Mouse (Mus musculus) midbrain, embryonic 13.5 days (tissue): Measurements from ENCODE around the gene Gm49510. TPM values are rescaled to one million over a fixed set of nuclear protein-coding genes. Genes with fewer than 3 reads are reported as not detected.

ENCODE experiments used
- ATAC-seq: fragments of 200-750 bp; cut with Nextera tagmentation; 2 replicates; pipeline ENCODE4 v1.8.0; 2017; ENCODE audit warnings: mild to moderate bottlenecking, moderate TSS enrichment, moderate library complexity
- H3K27ac ChIP-seq: fragments of 300-500 bp; sonication (generic); 2 replicates; pipeline ENCODE4 v1.5.1; 2015; ENCODE audit warnings: inconsistent platforms, mild to moderate bottlenecking, moderate library complexity
- H3K27me3 ChIP-seq: fragments of 300-500 bp; sonication (generic); 2 replicates; pipeline ENCODE4 v1.6.1; 2015; ENCODE audit warnings: mild to moderate bottlenecking, inconsistent platforms
- H3K36me3 ChIP-seq: fragments of 300-500 bp; sonication (generic); 2 replicates; pipeline ENCODE4 v1.6.1; 2015; ENCODE audit warnings: mild to moderate bottlenecking, inconsistent platforms
- H3K4me1 ChIP-seq: fragments of 300-500 bp; sonication (generic); replicated peaks from 2 replicates; pipeline ENCODE4 v1.6.1; 2015; ENCODE audit warnings: inconsistent platforms
- H3K4me2 ChIP-seq: fragments of 300-500 bp; sonication (generic); replicated peaks from 2 replicates; pipeline ENCODE4 v1.6.1; 2015; ENCODE audit warnings: moderate library complexity, mild to moderate bottlenecking, inconsistent platforms
- H3K4me3 ChIP-seq: fragments of 300-500 bp; sonication (generic); replicated peaks from 2 replicates; pipeline ENCODE4 v1.5.1; 2015; ENCODE audit warnings: mild to moderate bottlenecking, inconsistent platforms
- H3K9ac ChIP-seq: fragments of 300-500 bp; sonication (generic); replicated peaks from 2 replicates; pipeline ENCODE4 v1.6.1; 2015; ENCODE audit warnings: mild to moderate bottlenecking, inconsistent platforms
- H3K9me3 ChIP-seq: fragments of 300-500 bp; sonication (generic); 2 replicates; pipeline ENCODE4 v1.6.1; 2016; ENCODE audit warnings: mild to moderate bottlenecking, inconsistent platforms
- WGBS: fragments of 180-500 bp; shearing (Covaris S2); methylation state at CpG from one replicate; pipeline ENCODE4 v1.1.7; 2015; 5-methylcytosine and 5-hydroxymethylcytosine counted together
- polyA plus RNA-seq: library from polyadenylated mRNA; unstranded; fragments of >200 nt; fragmentation: Nextera tagmentation; extraction: Ambion mirVana; gene quantifications from 2 replicates; pipeline ENCODE4 v1.2.1, GENCODE M21; 2015

Gm49510 gene
- polyA plus RNA-seq, 1 experiment from 2014 or later = 0.12 TPM

GRCm38 (mm10) chr15:78934784-78935320 lies 35.4 kb downstream of the Gm49510 start, which contains the start of gene Nol12:
Gene Nol12 (plus strand): TSS chr15:78934933.
- peak; percentile 92 for ATAC-seq
- Histone ChIP-seq H3K4me1 (peaks cover 17% of the 10 kb centered on the region), H3K27me3 (no peaks in the 10 kb centered on the region), H3K27ac (peak within 1 kb of the TSS; percentile 87), H3K4me3 (peak within 1 kb of the TSS; percentile 75), H3K36me3 (peaks cover 30% of the 10 kb centered on the region), H3K4me2 (peak within 1 kb of the TSS; percentile 75), H3K9me3 (no peaks in the 10 kb centered on the region), H3K9ac (peak within 1 kb of the TSS; percentile 75)
- WGBS = under 1% methylated on average over 42 of the region's 42 CpGs

GRCm38 (mm10) chr15:78936403-78936802 lies 36.9 kb downstream of the Gm49510 start:
- no peak overlapping the region for H3K4me3 ChIP-seq

GRCm38 (mm10) chr15:78937311-78937710 lies 37.8 kb downstream of the Gm49510 start:
- no peak overlapping the region for H3K27ac ChIP-seq
- H3K9ac ChIP-seq = no peak overlapping the region
- no peak overlapping the region for H3K4me3 ChIP-seq
- peaks cover 52% of the 10 kb centered on the region for H3K36me3 ChIP-seq
- H3K4me1 ChIP-seq = peaks cover 18% of the 10 kb centered on the region
- ATAC-seq = no peak
- no peaks in the 10 kb centered on the region for H3K27me3 ChIP-seq
- WGBS = 81% methylated on average over 10 of the region's 10 CpGs
- no peak overlapping the region for H3K4me2 ChIP-seq
- H3K9me3 ChIP-seq = no peaks in the 10 kb centered on the region

More at GRCm38 (mm10) chr15:78936403-78936802, 36.9 kb downstream of the Gm49510 start:
- Histone ChIP-seq H3K27ac (no peak overlapping the region), H3K9ac (no peak overlapping the region; the same call in 1 of the 2 replicates), H3K36me3 (peaks cover 46% of the 10 kb centered on the region), H3K4me1 (peaks cover 17% of the 10 kb centered on the region), H3K9me3 (no peaks in the 10 kb centered on the region), H3K27me3 (no peaks in the 10 kb centered on the region), H3K4me2 (peak overlapping the region; percentile 75)
- WGBS = 93% methylated on average over 12 of the region's 12 CpGs
- no peak for ATAC-seq

GRCm38 (mm10) chr15:78937963-78938362 lies 38.5 kb downstream of the Gm49510 start:
- 94% methylated on average over 2 of the region's 2 CpGs for WGBS
- Histone ChIP-seq H3K36me3 (peaks cover 52% of the 10 kb centered on the region), H3K9ac (no peak overlapping the region)

GRCm38 (mm10) chr15:78940325-78940724 lies 40.9 kb downstream of the Gm49510 start:
- Histone ChIP-seq H3K4me2 (no peak overlapping the region), H3K9ac (no peak overlapping the region), H3K36me3 (peaks cover 52% of the 10 kb centered on the region), H3K4me1 (peaks cover 26% of the 10 kb centered on the region), H3K27me3 (no peaks in the 10 kb centered on the region), H3K27ac (no peak overlapping the region), H3K9me3 (no peaks in the 10 kb centered on the region), H3K4me3 (no peak overlapping the region)
- WGBS = 95% methylated on average over 13 of the region's 13 CpGs
- no peak for ATAC-seq

More at GRCm38 (mm10) chr15:78937963-78938362, 38.5 kb downstream of the Gm49510 start:
- Histone ChIP-seq H3K27me3 (no peaks in the 10 kb centered on the region), H3K4me1 (peaks cover 24% of the 10 kb centered on the region), H3K4me2 (no peak overlapping the region), H3K27ac (no peak overlapping the region), H3K4me3 (no peak overlapping the region), H3K9me3 (no peaks in the 10 kb centered on the region)
- no peak for ATAC-seq

- WGBS = 4% methylated on average over 9 of the region's 9 CpGs
These were observed 43.2 kb downstream of the Gm49510 start for GRCm38 (mm10) chr15:78942663-78943062.

GRCm38 (mm10) chr15:78946232-78946631 lies 46.8 kb downstream of the Gm49510 start:
- H3K36me3 ChIP-seq = peaks cover 13% of the 10 kb centered on the region
- no peak for ATAC-seq
- H3K9ac ChIP-seq = no peak overlapping the region
- no peak overlapping the region for H3K27ac ChIP-seq
- no peak overlapping the region for H3K4me2 ChIP-seq
- H3K9me3 ChIP-seq = no peaks in the 10 kb centered on the region
- H3K4me1 ChIP-seq = peaks cover 35% of the 10 kb centered on the region
- no peak overlapping the region for H3K4me3 ChIP-seq
- WGBS = 73% methylated on average over 7 of the region's 7 CpGs
- peaks cover 17% of the 10 kb centered on the region; the same call in 1 of the 2 replicates for H3K27me3 ChIP-seq

More at GRCm38 (mm10) chr15:78942663-78943062, 43.2 kb downstream of the Gm49510 start:
- Histone ChIP-seq H3K4me2 (peak overlapping the region; percentile 50), H3K9me3 (no peaks in the 10 kb centered on the region), H3K36me3 (peaks cover 44% of the 10 kb centered on the region), H3K9ac (peak overlapping the region; percentile 57), H3K4me1 (peaks cover 15% of the 10 kb centered on the region), H3K4me3 (peak overlapping the region; percentile 29), H3K27ac (peak overlapping the region; percentile 44; the same call in 1 of the 2 replicates), H3K27me3 (peaks cover 17% of the 10 kb centered on the region; the same call in 1 of the 2 replicates)
- ATAC-seq = peak; percentile 65

GRCm38 (mm10) chr15:78947657-78948056 lies 48.2 kb downstream of the Gm49510 start, which contains the start of gene Triobp:
Gene Triobp (plus strand): TSS chr15:78947724.
- Histone ChIP-seq H3K36me3 (peaks cover 18% of the 10 kb centered on the region), H3K9me3 (no peaks in the 10 kb centered on the region), H3K4me2 (peak within 1 kb of the TSS; percentile 75), H3K27me3 (peaks cover 17% of the 10 kb centered on the region; the same call in 1 of the 2 replicates), H3K9ac (peak within 1 kb of the TSS; percentile 77), H3K27ac (peak within 1 kb of the TSS; percentile 77), H3K4me1 (peaks cover 31% of the 10 kb centered on the region), H3K4me3 (peak within 1 kb of the TSS; percentile 58)
- ATAC-seq = peak; percentile 98
- under 1% methylated on average over 24 of the region's 24 CpGs for WGBS

- Histone ChIP-seq H3K4me2 (peak overlapping the region; percentile 75), H3K27me3 (peaks cover 17% of the 10 kb centered on the region; the same call in 1 of the 2 replicates), H3K4me1 (peaks cover 26% of the 10 kb centered on the region), H3K27ac (peak overlapping the region; percentile 77), H3K9ac (peak overlapping the region; percentile 77), H3K9me3 (no peaks in the 10 kb centered on the region), H3K4me3 (peak overlapping the region; percentile 58), H3K36me3 (peaks cover 24% of the 10 kb centered on the region)
- WGBS = 5% methylated on average over 11 of the region's 11 CpGs
- ATAC-seq = peak; percentile 51
These were observed 48.8 kb downstream of the Gm49510 start for GRCm38 (mm10) chr15:78948152-78948725.

- WGBS = 95% methylated on average over 3 of the region's 3 CpGs
- ATAC-seq = no peak
- no peak overlapping the region for H3K9ac ChIP-seq
- peaks cover 30% of the 10 kb centered on the region for H3K36me3 ChIP-seq
- peak overlapping the region; percentile 75 for H3K4me2 ChIP-seq
- peak overlapping the region; percentile 58 for H3K4me3 ChIP-seq
- no peak overlapping the region for H3K27ac ChIP-seq
- peaks cover 17% of the 10 kb centered on the region; the same call in 1 of the 2 replicates for H3K27me3 ChIP-seq
- no peaks in the 10 kb centered on the region for H3K9me3 ChIP-seq
- H3K4me1 ChIP-seq = peaks cover 26% of the 10 kb centered on the region
These were observed 49.4 kb downstream of the Gm49510 start for GRCm38 (mm10) chr15:78948883-78949282.

- 73% methylated on average over 3 of the region's 3 CpGs for WGBS
- no peak for ATAC-seq
- Histone ChIP-seq H3K27ac (no peak overlapping the region), H3K4me2 (no peak overlapping the region), H3K4me3 (no peak overlapping the region), H3K36me3 (peaks cover 78% of the 10 kb centered on the region), H3K9ac (no peak overlapping the region), H3K27me3 (no peaks in the 10 kb centered on the region), H3K4me1 (peaks cover 4% of the 10 kb centered on the region; the same call in 1 of the 2 replicates), H3K9me3 (no peaks in the 10 kb centered on the region)
These were observed 56.2 kb downstream of the Gm49510 start for GRCm38 (mm10) chr15:78955663-78956062.

GRCm38 (mm10) chr15:78956351-78956750 lies 56.9 kb downstream of the Gm49510 start:
- H3K4me3 ChIP-seq = no peak overlapping the region
- no peaks in the 10 kb centered on the region for H3K9me3 ChIP-seq
- no peaks in the 10 kb centered on the region for H3K4me1 ChIP-seq
- peaks cover 79% of the 10 kb centered on the region for H3K36me3 ChIP-seq
- H3K9ac ChIP-seq = no peak overlapping the region
- H3K4me2 ChIP-seq = no peak overlapping the region
- ATAC-seq = no peak
- 90% methylated on average over 4 of the region's 4 CpGs for WGBS
- no peak overlapping the region for H3K27ac ChIP-seq
- H3K27me3 ChIP-seq = no peaks in the 10 kb centered on the region
